Mouse (Mus musculus): ENCODE measurements at regions not wholly inside any gene's neighbourhood (a gene's known extent, or its start where the extent isn't known, plus 50 kb on each side); places are given as distances from the start of the nearest gene placed in this dataset.

- peak in 1 of 2 experiments; percentile 55 for DNase-seq (ENCODE audit: low spot score in 2 of 2)
Measured at GRCm38 (mm10) chr1:113823493-113823892, 1861.1 kb upstream of the Cntnap5a start.

- no peak for DNase-seq (ENCODE audit: low spot score in 2 of 2)
Measured at GRCm38 (mm10) chr1:113852481-113852880, 1832.1 kb upstream of the Cntnap5a start.

Data from cerebellum, postnatal 4 days (tissue).